Mouse (Mus musculus): ENCODE results near the gene Sec14l4. TPM values are rescaled to one million over a fixed set of nuclear protein-coding genes. Genes with fewer than 3 reads are reported as not detected.

The Sec14l4 gene
- total RNA-seq (2023), result not detected in 4 replicates

DNA sequence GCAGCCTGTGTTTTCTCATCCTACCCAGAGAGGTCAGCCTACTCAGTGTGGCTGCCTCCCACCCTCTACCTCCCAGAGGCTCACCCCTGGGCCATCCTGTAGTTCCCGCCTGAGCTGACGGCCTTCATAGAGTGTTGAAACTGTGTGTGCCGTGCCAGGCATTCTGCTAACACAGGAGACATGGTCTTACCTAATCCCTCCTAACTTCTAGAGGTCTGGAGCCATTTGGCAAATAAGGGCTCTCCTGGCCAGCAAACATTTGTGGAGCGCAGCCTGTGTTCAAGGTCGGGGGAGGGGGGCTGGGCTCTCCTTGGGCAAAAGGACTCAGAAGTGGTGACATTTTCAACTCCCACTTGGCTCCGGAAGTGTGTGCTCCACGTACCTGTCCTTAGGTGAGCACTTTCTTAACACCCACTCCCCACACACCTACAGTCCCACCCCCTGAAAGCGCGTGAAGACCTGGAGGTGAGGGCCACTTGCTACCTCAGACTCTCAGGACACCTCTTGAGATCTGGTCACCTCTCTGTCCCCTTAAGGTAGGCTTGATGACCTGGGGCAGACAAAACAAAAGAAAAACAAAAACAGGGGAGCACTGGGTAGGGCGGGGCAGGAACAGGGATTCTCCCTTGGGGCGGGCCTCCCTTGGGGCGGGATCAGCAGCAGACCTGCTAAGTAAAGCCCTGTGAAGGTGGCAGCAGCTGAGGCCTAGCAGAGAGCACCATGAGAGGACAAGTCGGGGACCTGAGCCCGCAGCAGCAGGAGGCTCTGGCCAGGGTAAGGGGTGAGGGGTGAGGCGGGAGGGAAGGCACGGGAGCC, at the start of gene Sec14l4:
Gene Sec14l4 (plus strand): TSS at position 337 of the 816 bp plus-strand sequence.

DNA sequence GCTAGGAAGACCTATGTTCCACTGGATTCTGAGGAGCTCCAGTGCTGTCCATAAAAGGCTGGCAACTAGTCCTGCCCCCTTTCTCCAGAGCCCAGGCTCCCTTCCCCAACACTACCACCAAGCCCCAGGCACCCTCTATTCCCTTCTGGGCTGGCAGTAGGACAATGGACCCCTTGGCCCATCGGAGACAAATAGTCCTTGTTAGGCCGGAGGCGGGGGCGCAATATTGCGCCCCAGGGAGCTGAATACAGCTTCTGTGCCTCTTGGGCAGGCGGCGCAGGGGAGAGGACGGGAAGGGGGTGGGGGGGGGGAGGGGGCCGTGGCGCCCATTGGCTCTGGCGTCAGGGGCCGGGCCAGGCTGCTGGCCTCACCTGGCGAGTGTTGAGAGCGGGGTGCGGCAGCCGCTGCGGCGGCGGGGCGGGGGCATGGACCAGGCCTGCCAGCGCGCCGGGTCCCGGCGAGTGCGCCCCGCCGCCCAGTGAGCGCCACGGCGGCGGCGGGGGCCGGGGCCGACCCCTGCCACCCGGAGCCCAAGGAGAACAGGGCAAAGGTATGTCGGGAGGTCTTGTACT, 47.9 kb upstream of the Sec14l4 start, which contains the start of gene Gal3st1:
Gene Gal3st1 (plus strand): TSS at position 346 of the 572 bp plus-strand sequence.

DNA sequence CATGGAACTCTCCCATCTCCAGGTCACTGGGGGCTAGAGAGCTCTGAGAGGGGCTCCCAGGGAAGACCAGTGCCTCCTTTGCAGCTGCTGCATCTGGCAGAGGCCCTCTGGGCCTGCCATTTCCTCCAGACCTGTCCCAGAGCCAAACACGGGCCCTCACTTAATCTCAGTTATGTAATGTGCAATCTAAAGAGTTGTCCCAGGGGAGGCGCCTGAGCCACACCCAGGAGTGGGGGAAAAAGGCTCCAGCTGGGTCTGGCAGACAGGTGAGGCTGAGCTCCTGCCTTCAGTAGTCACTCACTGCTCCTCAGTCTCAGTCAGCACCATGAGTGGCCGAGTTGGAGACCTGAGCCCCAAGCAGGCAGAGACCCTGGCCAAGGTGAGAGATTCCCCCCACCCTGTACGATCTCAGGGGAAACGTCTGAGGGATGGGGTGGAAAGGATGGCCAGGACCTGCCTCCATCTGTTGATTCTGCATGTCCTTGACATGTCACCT, 33.4 kb downstream of the Sec14l4 start, which contains the start of gene Sec14l3:
Gene Sec14l3 (plus strand): TSS at position 215 of the 496 bp plus-strand sequence.

DNA sequence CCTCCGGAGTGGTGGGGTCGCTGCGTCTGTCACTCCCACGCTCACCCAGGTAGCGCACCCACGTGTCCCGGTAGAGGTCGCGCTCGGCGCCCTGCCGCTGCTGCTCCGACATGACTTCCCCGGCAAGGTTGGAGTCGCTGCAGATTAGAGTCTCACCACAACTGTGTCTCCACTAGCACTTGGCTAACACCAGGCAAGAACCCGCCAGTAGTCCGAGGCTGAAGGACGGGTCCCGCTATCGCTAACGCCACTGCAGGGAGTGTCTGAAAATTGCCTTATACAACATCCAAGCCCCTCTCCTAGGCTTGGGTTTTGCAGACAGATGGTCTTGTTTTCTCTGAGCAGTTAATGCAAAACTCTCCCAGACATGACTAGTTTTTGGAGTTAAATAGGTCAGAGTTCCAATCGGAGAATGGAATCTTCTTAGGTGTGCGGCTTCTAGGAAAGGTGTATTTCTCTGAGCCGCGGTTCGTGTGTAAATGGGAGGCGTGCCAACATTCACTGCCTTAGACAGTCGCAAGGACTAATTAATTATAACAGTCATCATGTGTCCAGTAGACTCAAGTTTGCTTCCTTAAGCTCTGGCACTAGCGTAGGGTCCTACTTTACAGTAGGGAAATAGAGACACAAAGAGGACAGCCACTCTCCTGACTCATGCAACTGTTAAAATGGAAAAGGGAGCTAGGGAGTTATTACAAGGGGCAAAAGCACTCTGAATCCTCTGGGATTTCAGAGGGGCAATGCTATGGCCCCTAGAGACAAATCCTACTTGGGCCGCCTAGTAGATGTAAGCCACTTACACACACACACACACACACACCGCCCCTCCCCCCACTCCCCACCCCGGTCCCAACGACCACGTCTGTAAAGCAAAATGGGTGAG, 64.2 kb downstream of the Sec14l4 start, which contains the start of gene Mtfp1:
Gene Mtfp1 (minus strand): TSS at position 275 of the 883 bp plus-strand sequence.

Other genes starting within 250 kb of the Sec14l4 start
- gene Osbp2, start 167.6 kb upstream of the Sec14l4 start, total RNA-seq (2023), result 0.17 to 0.19 TPM (median 0.18 TPM) in 3 of 4 replicates, not detected in the other
- 0.88 to 1.8 TPM (median 1.5 TPM) in 4 replicates for gene 4921536K21Rik, start 136.4 kb upstream of the Sec14l4 start, total RNA-seq (2023)
- gene Dusp18, start 136.2 kb upstream of the Sec14l4 start, total RNA-seq (2023), result 22.7 to 28.9 TPM (median 24.5 TPM) in 4 replicates
- gene Slc35e4, start 116.8 kb upstream of the Sec14l4 start, total RNA-seq (2023), result 6.8 to 10.0 TPM (median 8.6 TPM) in 4 replicates
- 21.4 to 26.4 TPM (median 24.0 TPM) in 4 replicates for gene Tcn2, start 99.3 kb upstream of the Sec14l4 start, total RNA-seq (2023)
- gene Pes1, start 67.5 kb upstream of the Sec14l4 start, total RNA-seq (2023), result 91.1 to 104 TPM (median 96.9 TPM) in 4 replicates
- gene 4930556J24Rik, start 54.7 kb upstream of the Sec14l4 start, total RNA-seq (2023), result not detected in 4 replicates
- gene Gal3st1, start 47.8 kb upstream of the Sec14l4 start, total RNA-seq (2023), result not detected in 4 replicates
- gene Sec14l3, start 33.4 kb downstream of the Sec14l4 start, total RNA-seq (2023), result not detected in 4 replicates
- 1.1 to 1.9 TPM (median 1.4 TPM) in 4 replicates for gene Mtfp1, start 64.0 kb downstream of the Sec14l4 start, total RNA-seq (2023)
- 0.27 to 0.91 TPM in 2 of 4 replicates, not detected in the others for gene Sec14l2, start 92.0 kb downstream of the Sec14l4 start, total RNA-seq (2023)
- 29.9 to 37.7 TPM (median 30.9 TPM) in 4 replicates for gene Rnf215, start 103.7 kb downstream of the Sec14l4 start, total RNA-seq (2023)
- 7.9 to 13.5 TPM (median 11.2 TPM) in 4 replicates for gene Ccdc157, start 128.8 kb downstream of the Sec14l4 start, total RNA-seq (2023)
- gene Sf3a1, start 128.9 kb downstream of the Sec14l4 start, total RNA-seq (2023), result 54.7 to 70.8 TPM (median 61.7 TPM) in 4 replicates
- gene Tbc1d10a, start 155.3 kb downstream of the Sec14l4 start, total RNA-seq (2023), result 46.9 to 54.4 TPM (median 50.3 TPM) in 4 replicates
- gene Castor1, start 186.8 kb downstream of the Sec14l4 start, total RNA-seq (2023), result 3.3 to 4.9 TPM (median 4.1 TPM) in 4 replicates
- gene Osm, start 205.0 kb downstream of the Sec14l4 start, total RNA-seq (2023), result 2.9 to 4.5 TPM (median 3.7 TPM) in 4 replicates
- not detected in 4 replicates for gene Lif, start 226.1 kb downstream of the Sec14l4 start, total RNA-seq (2023)